Mouse (Mus musculus): Measurements from ENCODE around the gene Zfp932.
"Not testable (repeated sequence)": the region's sequence is repeated elsewhere in the genome, so short reads cannot be mapped to it uniquely, and the experiment has no call there.

The Zfp932 gene

DNA sequence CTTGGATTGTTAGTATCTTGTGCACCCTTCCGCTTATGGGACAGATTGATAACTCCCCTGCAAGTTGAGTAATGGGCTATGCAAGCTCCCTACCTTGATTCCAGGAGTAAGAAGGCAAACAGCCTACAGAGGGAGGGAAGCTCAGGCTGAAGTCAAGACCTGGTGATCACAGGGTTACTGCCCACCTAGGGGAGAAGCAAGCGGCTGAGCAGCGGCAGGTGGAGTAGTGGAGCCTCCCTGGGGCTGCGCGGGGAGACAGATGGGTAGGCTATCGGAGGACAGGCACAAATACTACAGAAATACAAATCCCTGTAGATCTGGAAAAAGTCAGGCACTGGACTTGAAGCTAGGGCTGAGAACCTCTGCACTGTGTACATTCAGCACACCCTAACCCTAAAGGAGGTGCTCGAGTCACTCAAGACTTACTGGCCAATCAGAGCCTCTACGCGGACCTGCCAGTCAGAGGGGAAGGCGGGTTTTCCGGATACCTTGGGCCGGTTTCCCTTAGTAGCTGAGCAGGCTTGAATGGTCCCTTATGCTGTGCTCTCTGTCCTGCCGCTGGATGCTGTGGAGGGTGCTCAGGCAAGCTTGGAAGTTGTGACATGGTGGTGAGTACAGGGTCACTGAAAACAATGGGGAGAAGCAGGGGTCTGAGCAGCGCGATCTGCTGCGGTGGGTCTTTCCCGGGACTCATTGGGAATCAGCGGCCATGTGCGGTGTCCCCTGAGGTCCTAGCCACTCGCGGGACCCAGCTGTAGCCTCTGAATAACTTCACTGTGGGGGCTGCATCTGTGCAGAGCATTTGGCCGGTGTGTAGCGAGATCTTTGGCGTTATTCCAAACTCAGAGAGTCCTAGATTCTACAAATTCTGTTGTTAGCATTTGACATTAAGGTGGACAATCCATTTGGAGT, at the start of gene Zfp932:
Gene Zfp932, plus strand, starts transcription at position 496 of the 912 bp plus-strand sequence.
- DNase-seq (ENCODE audit: low read depth, low spot score) = peak; percentile 70

- DNase-seq (ENCODE audit: low read depth, low spot score) = no peak
Measured at GRCm38 (mm10) chr5:109950281-109950680, 46.0 kb upstream of the Zfp932 start.

- DNase-seq (ENCODE audit: low read depth, low spot score) = not testable (repeated sequence)
Measured at GRCm38 (mm10) chr5:109980743-109981142, 15.6 kb upstream of the Zfp932 start.

GRCm38 (mm10) chr5:109995461-109995860, 860 bp upstream of the Zfp932 start:
- not testable (repeated sequence) for DNase-seq (ENCODE audit: low read depth, low spot score)

- DNase-seq (ENCODE audit: low read depth, low spot score) = not testable (repeated sequence)
Measured at GRCm38 (mm10) chr5:110015775-110016174, 19.5 kb downstream of the Zfp932 start.

GRCm38 (mm10) chr5:110023273-110023672, 27.0 kb downstream of the Zfp932 start:
- no peak for DNase-seq (ENCODE audit: low read depth, low spot score)

DNA sequence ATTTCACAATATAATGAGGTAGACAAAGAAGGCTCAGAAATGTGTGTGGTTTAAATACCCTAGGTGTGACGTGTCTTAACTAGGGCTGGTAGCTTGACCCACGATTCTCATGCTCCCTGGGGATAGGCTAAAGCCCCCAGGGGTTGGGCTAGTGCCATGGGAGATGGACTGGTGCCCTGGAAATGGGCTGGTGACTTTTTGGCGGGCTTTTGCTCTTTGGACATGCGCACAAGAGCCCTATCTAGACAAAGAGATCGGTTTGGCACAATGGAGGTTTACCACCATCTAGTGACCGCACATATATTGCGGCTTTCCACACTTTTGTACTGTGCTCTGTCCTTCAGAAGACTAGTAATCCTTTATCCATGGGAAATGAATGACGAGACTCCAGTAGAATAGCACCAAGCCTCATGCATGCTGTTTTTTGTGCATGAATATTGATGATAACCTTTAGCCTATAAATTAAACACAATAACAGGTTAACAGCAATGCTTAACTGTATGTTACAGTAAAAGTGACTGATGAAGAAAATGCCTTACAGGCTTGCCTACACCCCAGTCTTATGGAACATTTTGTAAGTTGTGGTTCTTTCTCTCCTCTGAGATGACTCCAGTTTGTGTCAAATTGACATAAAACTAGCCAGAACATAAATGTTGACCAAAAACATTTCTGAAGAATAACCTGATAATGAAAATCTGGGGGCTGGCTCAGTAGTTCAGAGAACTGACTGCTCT, 27.5 kb downstream of the Zfp932 start:
- DNase-seq (ENCODE audit: low read depth, low spot score) = not testable (repeated sequence)

DNA sequence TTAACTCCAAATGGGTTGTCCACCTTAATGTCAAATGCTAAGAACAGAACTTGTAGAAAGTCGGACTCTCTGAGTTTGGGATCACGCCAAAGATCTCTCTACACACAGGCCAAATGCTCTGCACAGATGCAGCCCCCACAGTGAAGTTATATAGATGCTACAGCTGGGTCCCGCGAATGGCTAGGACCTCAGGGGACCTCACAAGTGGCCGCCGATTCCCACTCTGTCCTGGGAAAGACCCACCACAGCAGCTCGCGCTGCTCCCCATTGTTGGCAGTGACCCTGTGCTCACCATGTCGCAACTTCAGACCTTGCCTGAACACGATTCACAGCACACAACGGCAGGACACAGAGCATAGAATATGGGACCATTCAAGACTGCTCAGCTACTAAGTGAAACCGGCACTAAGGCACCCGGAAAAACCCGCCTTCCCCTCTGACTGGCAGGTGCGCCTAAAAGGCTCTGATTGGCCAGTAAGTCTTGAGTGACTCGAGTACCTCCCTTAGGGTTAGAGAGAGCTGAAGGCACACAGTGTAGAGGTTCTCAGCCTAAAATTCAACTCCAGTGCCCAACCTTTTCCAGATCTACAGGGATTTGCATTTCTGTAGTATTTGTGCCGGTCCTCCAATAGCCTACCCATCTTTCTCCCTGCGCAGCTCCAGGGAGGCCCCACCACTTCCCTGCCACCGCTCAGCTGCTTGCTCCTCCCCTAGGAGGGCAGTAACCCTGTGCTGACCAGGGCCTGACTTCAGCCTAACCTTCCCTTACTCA, 61.5 kb downstream of the Zfp932 start:
- peak; percentile 71 for DNase-seq (ENCODE audit: low read depth, low spot score)

Measured in skeletal muscle tissue, adult 2 months (tissue).